Mouse (Mus musculus): ENCODE data around the gene Camk2b.
"Not testable (repeated sequence)": the region's sequence is repeated elsewhere in the genome, so short reads cannot be mapped to it uniquely, and the experiment has no call there.

Gene Camk2b

DNA sequence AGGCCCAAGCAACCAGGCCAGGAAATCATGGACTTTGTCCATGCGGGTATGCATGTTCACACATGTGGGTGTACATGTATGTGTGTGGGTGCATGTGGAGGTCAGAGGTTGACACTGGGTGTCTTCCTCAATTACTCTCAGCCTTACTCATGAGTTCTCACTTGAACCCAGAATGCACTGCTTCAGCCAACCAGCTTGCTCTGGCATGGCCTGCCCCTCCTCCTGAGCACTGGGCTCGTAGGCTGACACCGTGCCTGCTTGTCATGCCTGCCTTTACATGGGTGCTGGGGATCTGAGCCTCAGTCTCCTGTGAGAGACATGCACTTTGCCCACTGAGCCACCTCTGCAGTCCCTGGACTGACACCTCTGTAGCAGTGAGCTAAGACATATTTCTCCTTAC lies 54.3 kb downstream of the Camk2b start:
- DNase-seq, result no peak

- DNase-seq, result not testable (repeated sequence)
Observed at GRCm38 (mm10) chr11:6010751-6011482, 55.2 kb downstream of the Camk2b start.

DNA sequence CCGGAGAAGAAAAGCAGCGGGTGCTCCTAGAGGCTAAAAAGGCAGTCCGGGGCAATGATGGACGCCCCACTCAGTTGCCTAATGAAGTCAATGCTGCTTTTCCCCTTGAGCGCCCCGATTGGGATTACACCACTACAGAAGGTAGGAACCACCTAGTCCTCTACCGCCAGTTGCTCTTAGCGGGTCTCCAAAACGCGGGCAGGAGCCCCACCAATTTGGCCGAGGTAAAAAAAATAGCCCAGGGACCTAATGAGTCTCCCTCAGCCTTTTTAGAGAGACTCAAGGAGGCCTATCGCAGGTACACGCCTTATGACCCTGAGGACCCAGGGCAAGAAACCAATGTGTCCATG lies 58.4 kb downstream of the Camk2b start:
- not testable (repeated sequence) for DNase-seq

DNA sequence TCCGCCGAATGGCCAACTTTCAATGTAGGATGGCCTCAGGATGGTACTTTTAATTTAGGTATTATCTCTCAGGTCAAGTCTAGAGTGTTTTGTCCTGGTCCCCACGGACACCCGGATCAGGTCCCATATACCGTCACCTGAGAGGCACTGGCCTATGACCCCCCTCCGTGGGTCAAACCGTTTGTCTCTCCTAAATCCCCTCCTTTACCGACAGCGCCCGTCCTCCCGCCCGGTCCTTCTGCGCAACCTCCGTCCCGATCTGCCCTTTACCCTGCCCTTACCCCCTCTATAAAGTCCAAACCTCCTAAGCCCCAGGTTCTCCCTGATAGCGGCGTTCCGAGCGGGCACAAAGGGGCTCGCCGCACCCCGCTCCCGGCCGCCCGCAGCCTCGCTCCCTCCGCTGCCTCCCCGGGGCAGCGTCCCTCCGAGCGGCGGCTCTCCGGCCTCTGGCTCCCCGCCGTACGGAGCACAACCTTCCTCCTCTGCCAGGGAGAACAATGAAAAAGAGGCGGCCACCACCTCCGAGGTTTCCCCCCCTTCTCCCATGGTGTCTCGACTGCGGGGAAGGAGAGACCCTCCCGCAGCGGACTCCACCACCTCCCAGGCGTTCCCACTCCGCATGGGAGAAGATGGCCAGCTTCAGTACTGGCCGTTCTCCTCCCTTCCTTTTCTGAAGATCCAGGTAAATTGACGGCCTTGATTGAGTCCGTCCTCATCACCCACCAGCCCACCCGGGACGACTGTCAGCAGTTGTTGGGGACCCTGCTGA lies 59.0 kb downstream of the Camk2b start:
- DNase-seq, result not testable (repeated sequence)

DNA sequence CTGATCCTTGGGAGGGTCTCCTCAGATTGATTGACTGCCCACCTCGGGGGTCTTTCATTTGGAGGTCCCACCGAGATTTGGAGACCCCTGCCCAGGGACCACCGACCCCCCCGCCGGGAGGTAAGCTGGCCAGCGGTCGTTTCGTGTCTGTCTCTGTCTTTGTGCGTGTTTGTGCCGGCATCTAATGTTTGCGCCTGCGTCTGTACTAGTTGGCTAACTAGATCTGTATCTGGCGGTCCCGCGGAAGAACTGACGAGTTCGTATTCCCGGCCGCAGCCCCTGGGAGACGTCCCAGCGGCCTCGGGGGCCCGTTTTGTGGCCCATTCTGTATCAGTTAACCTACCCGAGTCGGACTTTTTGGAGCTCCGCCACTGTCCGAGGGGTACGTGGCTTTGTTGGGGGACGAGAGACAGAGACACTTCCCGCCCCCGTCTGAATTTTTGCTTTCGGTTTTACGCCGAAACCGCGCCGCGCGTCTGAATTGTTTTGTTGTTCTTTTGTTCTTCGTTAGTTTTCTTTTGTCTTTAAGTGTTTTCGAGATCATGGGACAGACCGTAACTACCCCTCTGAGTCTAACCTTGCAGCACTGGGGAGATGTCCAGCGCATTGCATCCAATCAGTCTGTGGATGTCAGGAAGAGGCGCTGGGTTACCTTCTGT lies 59.7 kb downstream of the Camk2b start:
- not testable (repeated sequence) for DNase-seq

- not testable (repeated sequence) for DNase-seq
Observed at GRCm38 (mm10) chr11:6005374-6006043, 60.7 kb downstream of the Camk2b start.

- DNase-seq, result no peak
Observed at GRCm38 (mm10) chr11:6003046-6003639, 63.0 kb downstream of the Camk2b start.

GRCm38 (mm10) chr11:6001981-6002649 lies 64.0 kb downstream of the Camk2b start:
- no peak for DNase-seq

GRCm38 (mm10) chr11:6000961-6001682 lies 65.0 kb downstream of the Camk2b start:
- no peak for DNase-seq

DNA sequence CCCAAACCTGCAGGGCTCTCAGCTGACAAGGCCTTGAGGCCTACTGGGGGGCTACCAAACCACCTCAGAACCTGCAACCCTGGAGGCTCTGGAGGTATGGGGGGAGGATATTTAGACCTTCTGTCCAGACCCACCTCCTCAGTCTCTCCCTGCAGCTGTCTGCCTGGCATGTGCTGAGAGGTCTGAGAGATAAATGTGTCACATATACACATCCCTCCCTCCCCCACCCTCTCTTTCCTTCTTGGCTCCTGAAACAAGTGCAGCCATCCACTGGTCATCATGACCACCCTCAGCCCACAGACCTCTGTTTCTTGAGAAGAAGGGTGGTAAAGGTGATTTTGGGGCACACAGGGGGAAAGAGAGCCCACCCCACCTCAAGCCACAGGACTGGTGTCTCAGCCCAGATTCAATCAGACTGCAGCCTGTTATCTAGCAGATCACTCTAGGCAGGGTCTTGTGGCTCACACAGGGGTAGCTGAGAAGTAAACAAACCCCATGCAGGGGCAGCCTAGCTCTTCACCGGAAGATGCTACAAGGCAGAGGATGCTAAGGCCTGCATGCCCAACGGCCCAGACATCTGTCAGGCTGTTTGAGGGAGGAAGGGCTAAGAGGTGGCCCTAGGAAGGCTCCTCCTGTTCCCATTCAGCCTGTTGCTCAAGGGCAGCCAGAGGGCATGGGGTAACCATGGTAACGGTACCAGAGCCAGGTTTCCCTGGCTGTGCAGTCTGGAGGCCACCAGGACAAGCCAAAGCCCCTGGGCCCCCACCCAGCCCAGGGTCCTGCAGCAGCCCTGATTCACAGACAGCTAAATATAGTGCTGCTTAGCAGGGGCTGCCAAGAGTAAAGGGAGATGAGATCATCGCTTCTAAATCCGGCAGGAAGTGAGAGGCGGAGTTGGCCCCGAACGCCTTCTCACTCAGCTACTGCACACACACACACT lies 66.1 kb downstream of the Camk2b start:
- DNase-seq, result peak; percentile 73

GRCm38 (mm10) chr11:5998472-5998871 lies 67.7 kb downstream of the Camk2b start:
- DNase-seq, result no peak

DNA sequence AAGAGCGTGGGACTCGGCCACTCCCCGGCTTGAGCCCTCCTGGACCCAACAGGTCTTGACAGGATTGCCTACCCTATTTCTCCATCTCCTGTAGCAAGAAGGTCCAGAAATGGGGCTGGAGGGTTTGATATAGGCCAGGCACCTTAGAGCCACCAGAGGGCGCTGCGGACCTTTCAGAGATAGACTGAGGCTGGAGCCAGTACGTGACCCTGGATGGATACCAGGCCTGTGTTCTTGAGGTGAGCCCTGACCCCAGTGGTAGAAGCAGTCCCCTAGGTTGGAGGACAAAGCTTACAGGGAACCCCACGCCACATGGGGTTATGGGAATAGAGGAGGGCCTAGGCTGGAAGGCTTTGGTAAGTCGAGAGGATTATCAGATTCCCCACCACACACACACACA lies 70.2 kb downstream of the Camk2b start:
- DNase-seq, result peak; percentile 90

DNA sequence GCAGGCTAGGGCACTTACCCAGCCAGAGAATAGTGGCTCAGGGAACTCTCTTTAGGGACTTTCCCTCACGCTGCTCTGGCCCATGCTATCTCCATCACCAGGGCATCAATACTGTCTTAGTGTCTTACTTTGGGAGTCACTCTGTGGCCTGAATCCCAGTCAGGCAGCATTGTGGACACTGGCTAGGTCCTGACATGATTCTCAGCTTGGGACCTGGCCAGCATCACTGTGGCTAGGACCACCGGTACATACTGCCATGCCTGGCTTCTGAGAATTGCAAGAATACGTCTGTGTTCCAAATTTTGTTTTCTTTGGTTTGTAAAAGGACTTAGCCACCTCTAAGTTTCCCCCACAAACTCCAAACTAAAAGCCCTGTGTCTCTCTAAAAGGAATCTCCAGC lies 71.3 kb downstream of the Camk2b start:
- DNase-seq, result no peak

- DNase-seq, result no peak
Observed at GRCm38 (mm10) chr11:5994212-5994611, 72.0 kb downstream of the Camk2b start.

DNA sequence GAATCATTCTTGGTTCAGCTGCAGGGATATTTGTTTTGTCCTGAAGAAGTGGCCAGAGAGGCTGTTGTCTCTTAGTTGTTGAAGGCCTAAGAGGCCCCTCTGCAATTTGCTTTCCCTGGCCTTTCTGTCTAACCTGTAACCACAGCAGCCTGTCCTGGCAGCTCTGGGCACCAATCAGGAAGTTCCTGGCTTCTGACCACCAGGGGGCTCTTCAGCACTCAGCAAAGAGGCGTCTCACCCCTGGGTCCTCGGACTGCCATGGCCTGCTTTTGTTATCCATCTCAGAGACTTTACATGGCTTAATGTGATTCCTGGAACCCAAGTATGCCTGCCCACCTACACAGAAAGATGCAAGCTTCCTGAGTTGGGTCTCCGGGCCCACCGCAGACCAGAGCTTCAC lies 75.3 kb downstream of the Camk2b start:
- DNase-seq, result no peak

GRCm38 (mm10) chr11:5989954-5990593 lies 76.1 kb downstream of the Camk2b start:
- no peak for DNase-seq

GRCm38 (mm10) chr11:5988126-5988525 lies 78.0 kb downstream of the Camk2b start:
- DNase-seq, result no peak

DNA sequence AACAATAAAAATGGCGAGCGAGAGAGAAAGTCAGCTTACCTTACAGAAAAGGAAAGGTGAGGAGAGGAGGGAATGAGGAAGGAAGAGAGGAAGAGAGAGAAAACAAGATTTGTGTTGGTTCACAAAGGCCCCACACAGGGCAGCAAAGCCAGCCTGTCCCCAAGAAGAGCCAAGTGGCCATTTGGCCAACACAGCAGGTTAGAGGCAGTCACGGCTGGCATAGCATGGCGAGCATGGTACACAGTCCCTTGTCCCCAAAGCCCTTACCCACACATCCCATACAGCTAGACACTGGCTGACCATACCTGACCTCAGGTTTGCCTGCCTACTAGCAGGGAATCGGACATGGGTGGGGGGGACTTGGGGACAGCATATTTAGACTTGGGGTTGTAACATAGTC lies 82.5 kb downstream of the Camk2b start:
- DNase-seq, result no peak

DNA sequence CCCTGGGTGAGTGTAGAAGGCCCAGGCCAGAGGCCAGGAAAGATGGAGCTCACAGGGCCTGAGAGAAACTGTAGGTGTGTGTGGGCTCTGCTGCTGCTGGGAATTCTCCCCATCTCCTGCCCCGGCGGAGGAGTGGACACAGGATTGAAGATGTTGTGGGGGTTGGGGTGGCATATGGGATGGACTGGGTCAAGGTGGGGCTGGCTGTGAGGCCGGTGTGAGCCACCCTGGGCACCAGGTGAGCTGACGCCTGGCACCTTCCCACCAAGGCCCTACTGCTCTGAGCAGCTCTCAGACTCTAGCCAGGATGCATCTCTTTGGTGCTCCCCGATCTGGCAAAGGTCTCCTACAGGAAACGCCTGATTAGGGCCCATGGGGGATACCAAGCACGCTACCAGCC lies 84.8 kb downstream of the Camk2b start:
- DNase-seq, result no peak

DNA sequence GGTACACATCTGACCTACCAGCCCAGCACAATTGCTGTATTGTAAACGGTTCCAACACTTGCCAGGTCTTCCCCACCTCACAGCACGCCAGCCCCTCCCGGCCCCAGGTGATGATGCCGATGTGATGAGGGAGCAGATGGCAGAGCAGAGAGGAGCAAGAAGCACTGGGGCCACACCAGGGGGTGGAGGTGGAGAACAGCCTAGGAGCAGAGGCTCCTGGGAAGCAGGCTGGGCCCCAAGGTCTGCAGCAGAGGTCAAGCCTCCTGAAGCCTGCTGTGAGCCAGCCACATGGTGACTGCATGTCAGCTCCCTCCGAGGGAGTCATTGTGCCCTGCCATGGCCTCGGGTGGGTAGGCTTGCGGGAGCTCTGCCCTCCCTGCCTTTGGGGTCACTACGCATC lies 85.6 kb downstream of the Camk2b start:
- DNase-seq, result no peak

All from kidney, adult 9 months (tissue).